Mouse (Mus musculus) liver, adult 2 months (tissue): Measurements from ENCODE around the gene Terf2ip.

Experiments used
- CTCF ChIP-seq: fragments of 200-500 bp; IDR thresholded peaks from 2 replicates; pipeline ENCODE4 v1.5.1; 2011; ENCODE audit warnings: low read depth, low read length, control low read depth
- POLR2A ChIP-seq: fragments of 200-500 bp; IDR thresholded peaks from 2 replicates; pipeline ENCODE4 v1.6.1; 2011; ENCODE audit warnings: low read length, control low read depth; ENCODE audit not compliant: insufficient read depth; ENCODE audit errors: extremely low read depth

- TF ChIP-seq CTCF (no peak), POLR2A (no peak)
These were observed 47.7 kb upstream of the Terf2ip start for GRCm38 (mm10) chr8:111963546-111963945.
